Mouse (Mus musculus) naive thymus-derived CD4-positive, alpha-beta T cell, adult 2 months (primary cell): Measurements from ENCODE around the gene Dusp8.

Source experiments
- DNase-seq: peaks from one replicate; pipeline ENCODE4 v3.0.0-alpha.2; 2011; ENCODE audit warnings: low read depth

The Dusp8 gene

GRCm38 (mm10) chr7:142084820-142085219 is 10.8 kb downstream of the Dusp8 start:
- no peak for DNase-seq

DNA sequence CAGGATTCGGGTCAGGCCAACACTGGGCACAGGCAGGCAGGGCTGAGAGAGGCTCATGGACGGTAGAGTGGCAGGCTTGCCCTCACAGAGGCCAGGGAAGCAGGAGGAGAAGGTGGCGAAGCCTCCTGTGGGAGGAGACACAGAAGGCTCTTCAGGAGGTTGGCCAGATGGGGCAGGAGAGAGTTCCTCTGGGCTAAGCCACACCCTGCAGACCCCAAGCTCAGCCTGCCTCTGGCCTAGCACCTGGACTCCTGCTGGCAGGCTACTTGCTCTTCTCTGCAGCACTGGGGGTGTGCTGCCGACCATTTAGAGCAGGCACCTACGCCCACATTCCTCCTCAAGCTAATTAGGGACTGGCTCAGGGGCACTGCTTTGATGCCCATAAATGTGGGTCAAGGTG is 11.2 kb downstream of the Dusp8 start:
- DNase-seq, result no peak

DNA sequence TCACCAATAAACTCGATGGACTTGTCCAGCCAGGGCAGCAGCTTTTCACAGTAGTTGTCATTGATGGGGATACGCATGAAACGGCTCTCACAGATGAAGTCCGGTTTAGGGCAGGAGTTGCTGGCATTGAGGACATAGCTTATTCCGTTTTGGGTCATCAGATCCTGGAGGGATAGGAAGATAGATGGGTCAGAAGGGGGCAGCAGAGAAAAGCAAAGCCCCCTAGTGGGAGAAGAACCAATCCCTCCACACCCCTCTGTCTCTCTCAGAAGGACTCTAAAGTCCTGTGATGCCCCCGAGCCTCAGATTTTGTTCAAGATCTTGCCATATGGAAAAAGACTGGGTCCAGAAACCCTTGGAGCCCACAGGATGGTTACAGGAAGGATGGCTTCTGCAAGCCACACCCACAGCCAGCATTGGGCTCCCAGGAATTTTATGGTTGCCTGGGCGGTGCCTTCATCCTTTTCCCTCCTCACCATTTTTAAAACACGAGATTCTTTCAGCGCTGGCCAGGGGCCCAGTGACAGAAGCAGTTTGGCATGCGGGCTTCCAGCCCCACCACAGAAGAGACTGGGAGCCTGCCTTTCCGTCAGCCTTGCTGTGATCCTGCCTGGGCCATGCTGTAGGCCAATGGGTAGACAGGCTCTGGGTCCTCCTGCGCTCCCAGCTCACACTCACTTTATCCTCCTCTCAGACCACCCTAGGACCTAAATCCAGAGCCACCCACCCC is 11.9 kb downstream of the Dusp8 start:
- DNase-seq, result no peak

- DNase-seq, result no peak
Measured at GRCm38 (mm10) chr7:142082607-142083006, 13.0 kb downstream of the Dusp8 start.

DNA sequence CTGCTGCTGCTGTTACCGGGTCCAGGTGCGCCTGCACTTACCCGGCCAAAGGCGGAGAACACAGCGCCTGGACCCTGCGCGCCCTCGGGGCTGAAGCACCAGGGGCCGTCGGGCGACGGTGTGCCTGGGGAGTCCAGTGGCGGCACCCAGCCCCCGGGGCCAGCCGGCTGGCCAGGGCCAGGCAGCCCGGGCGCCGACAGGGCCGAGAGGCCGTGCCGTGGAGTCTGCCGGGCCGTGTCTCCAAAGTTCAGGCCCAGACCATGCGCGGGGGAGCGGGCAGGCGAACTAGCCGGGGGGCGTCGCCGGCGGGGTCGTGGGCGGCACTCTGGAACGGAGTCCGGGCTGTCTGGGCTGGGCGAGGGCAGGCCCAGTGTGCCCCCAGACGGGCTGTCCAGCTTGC is 13.5 kb downstream of the Dusp8 start:
- DNase-seq, result no peak

GRCm38 (mm10) chr7:142081736-142082135 is 13.9 kb downstream of the Dusp8 start:
- no peak for DNase-seq

DNA sequence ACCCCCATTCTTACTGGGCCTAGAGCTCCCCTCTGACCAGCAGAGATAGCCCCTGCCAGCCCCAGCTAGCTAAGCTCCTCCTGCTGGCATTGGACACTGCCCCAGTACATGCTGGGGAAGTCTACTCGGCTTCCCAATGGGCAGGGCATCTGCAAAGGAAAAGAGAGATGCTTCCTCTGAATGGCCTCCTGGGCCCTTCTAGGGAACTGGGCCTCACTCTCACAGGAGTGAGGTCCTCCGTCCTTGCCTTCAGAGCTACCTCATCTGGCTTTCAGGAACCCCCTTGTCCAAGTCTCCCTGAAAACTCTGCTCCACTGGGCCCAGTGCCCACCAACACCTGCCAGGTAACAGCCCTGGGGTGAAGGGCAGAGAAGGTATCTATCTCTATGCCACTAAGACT is 14.8 kb downstream of the Dusp8 start:
- DNase-seq, result no peak

DNA sequence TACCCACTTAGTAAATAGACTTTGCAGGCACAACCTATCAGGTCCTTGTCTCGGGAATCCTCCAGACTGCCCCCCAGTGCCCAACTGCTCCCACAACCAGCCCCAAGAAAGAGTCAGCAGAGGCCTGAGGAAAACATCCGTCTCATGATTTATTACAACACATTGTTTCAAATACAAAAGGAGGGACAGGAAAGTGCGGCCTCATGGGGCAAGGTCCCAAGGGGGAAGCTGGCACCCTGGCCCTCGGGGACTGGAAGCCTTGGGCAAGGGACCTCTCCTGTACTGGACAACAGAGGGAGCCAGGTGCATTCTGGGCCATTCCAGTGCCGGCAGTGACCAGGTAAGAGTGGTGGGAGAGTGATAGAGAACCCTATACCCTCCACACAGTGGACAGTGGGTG is 16.3 kb downstream of the Dusp8 start:
- DNase-seq, result no peak

DNA sequence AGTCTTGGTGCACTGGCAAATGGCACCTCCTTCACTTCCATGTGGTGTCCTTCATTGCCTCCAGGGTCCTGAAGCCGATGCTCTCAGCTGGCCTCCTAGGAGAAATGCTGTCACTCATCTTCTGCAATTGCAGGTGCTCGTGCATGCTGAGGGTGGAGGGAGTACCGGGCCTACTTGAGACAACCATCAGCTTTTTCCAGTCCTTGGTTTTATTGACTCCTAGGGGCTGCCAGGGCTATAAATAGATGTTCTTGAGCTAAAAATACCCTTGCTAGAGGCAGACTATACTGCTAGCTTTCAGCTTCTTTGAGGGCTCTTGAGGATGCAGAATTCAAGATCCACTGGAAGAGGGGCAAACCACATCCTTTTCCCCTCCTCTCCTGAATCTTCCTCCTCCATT is 18.5 kb downstream of the Dusp8 start:
- DNase-seq, result no peak

GRCm38 (mm10) chr7:142074146-142074886 is 21.3 kb downstream of the Dusp8 start:
- no peak for DNase-seq

DNA sequence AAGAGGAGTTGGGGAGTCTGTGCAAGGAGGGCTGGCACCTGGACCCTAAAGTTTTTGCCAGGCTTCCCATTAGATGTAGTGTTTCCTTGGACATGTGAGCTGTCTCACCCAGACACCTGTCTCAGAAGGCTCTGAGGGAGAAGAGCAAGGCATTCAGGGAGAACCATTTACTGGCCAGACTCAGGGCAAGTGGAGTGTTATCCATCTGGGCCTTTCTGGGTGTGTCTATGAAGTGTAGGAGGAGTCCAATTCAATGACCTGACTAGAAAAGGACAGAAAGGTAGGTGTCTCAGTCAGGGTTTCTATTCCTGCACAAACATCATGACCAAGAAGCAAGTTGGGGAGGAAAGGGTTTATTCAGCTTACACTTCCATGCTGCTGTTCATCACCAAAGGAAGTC is 23.9 kb downstream of the Dusp8 start:
- no peak for DNase-seq

DNA sequence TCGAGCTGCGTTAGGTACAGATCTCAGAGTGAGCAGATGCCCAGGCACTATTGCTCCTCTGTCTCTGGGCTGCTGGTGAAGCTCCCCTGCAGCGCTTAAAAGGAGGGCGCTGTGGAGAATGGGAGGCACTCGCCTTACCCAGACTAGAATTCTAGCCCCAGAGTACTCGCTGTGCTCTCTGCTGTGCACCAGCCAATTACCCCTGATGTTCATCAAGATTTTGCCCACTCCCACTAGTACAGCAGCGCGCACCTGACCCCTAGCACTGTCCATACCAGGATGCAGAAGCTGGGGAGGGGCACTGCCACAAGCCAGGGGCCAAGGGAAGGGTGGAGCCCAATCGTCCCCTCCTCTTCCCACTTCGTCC is 24.4 kb downstream of the Dusp8 start:
- no peak for DNase-seq

DNA sequence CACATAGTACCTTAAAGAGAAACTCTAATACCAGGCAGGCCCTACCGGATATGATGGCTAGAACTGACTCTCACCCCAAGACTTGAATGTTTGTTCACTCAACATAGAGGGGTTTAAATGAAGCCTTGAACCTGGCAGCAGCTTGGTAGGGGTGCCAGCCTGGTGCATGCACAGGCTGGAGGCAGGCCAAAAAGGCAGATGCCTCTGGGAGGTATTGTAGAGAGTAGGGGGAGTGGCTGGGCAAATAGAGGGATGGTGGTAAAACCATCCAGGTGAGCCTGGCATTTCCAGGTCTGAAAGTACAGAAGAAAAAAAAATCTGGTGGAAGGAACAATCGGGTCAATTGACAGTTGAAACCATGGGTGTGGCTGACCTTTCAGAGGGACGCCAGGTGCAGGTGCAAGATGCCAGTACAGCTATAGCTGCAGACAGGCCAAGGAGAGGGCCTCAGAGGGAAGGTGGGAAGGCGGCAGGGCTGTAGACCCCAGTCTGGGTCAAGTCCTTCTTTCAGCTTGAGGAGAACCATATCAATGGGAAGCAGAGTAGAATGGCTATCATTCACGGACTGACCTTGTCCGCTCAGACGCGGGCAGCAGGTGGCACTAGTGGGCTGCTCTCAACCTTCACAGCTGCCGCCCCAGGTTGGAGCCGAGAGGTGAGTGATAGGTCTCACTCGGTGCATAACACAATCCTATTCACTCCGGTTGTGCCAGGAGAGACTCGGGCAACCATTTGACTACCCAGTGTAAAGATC is 25.0 kb downstream of the Dusp8 start:
- DNase-seq, result peak; percentile 72

DNA sequence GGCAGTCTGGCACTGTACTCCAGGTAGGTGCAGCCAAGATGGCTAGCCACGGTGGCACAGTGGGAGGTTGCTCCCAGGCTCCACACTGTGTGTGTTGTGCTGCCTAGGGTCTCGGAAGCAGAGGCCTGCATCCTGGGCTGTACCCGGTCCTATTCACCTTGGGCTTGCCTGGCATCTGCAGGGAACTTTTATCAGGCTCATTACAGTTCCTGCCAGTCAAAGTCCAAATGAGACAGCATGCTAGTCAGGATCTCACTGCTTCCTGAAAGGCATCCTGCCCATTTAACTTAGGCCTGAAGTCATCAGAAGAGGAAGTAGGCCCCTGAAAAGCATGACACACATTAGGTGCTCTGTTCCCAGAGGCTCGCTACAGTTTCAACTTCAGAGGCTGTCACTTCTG is 27.2 kb downstream of the Dusp8 start:
- no peak for DNase-seq

DNA sequence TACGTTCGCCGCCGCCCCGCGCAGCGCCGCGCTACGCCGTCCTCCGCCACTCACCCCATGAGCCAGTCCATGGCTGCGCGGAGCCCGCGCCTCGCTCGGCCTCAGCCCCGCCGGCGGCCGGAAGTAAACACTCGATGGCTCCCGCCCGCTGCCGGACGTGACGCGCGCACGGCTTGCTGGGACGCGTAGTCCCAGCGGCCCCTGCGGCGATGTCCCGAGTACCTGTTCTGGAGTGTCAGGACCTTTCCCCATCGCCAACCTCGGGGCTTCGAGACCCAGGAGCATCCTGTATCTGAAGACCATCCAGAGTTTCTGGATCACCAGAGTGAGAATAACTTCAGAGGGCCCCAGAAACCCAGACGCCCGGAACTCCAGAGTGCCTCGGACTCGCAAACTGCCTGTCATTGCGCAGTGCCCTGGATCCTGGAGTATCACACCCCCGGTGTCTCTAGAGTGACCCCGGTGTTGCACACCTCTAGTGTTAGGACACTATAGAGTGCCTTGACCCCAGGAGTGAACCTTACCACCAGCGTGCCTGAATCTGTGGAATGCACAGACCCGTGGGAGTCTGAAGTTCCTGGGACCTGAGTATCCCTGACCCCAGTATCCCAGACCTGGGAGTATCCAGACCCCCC is 34.6 kb downstream of the Dusp8 start, which contains the start of gene Mob2:
TSS of gene Mob2 (minus strand) at position 135 of the 635 bp plus-strand sequence.
- peak; percentile 89 for DNase-seq

DNA sequence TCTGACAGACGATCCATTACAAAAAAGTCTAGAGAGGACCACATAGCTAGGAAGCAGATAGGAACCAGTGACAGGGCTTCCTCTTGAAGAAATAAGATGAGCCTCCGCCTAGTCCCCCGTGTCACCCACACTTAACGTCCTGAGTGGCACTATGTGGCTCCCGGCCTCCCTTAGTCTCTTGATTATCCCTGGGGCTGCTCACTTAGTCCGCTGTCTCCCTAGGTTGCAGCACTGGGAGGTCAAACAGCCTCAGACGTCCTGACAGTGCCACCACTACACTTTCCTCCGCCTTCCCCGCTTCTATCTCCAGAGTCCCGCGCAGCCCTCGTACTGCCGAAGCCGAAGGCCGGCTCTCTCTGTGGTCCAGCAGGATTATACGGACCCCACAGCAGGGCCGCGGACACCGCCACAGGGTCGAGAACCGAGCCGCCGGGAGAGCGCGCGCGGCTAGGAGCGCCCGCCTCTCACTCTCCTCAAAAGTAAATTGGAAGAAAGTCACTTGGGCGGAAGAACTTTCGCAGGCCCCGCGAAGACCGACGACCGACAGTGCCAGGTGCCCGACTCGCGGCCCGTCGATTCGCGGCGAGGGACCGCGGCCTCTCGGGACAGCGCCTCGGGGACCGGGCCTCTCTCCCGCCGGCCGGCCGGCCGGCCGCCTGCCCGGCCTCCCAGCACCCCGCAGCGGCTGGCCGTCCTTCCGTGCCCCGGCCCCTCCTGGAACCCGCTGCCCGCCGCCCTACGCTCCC is 35.3 kb downstream of the Dusp8 start:
- peak; percentile 59 for DNase-seq

DNA sequence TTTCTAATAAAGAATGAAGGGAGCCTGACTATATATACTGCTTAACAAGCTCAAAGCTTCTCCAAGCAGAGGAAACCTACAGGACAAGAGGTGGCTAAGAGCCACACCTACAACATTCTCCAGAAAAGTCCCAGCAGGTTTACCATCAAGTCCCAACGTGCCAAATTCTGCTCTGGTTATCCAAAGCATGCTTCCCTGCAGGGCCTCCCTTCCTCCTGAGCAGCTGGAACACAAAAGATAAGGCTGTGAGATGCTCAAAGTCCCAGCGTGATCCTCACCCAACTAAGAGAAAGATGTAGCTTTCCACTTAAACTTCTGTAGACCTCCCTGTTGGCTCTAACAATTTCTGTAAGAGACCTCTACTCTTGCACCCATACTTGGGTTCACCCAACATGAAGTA is 36.6 kb downstream of the Dusp8 start:
- no peak for DNase-seq

DNA sequence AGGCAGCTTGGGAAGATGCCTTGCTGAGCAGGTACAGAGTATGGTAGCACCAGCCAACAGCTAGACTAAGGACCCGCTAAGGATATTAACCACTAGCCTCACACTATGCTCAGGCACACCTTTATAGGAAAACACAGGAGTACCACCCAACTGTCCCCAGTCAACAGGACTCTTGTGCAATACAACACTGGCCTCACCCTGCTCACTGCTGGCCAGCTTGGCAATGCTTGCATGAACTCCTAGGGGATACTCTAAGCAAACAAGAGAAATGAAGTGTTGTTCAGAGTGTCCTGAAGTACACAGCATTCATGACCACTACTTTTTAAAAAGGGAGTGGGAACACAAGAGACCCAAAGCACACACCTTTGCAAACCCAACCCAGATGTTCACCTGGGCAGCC is 38.5 kb downstream of the Dusp8 start:
- DNase-seq, result no peak

DNA sequence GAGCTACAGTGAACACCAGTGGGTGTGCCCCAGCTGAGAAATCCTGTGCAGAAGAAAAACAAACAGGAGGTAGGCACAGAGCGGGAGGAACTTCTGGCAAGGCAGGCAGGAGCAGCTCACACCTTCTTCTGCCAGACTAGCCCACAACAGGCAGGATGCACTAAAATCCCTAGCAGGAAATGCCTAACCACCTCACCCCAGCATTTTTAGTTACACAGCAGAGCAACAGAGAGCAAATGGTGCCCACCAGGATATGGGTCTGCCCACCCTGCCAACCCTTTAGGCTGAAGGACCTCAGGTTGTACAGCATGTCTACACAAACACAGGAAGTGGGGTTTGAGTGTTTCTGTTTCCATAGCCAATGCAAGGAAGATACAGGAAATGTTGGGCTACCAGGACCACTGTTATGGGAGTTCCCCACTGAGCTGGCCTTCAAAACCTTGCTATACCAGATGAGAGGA is 39.0 kb downstream of the Dusp8 start:
- peak; percentile 77 for DNase-seq

- DNase-seq, result no peak
Measured at GRCm38 (mm10) chr7:142055431-142055830, 40.2 kb downstream of the Dusp8 start.

GRCm38 (mm10) chr7:142050536-142050935 is 45.1 kb downstream of the Dusp8 start:
- DNase-seq, result no peak

DNA sequence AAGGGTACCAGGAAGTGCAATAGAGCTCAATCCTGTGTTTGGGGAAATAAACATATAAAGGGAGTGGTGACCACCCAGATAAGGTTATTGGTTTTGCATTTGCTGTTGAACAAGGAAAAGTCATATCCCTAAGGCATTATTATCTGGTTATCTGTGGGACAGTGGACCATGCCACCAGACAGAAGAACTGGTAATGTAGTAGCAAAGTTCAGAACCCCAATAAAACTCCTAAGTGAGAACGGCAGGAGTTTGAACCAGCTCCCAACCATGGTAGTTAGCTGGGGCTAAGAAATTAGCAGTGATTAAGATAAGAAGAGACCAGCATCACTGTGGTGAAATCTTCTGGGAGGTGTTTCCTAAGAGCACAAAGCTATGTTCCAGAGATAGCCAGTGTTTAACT is 49.7 kb downstream of the Dusp8 start:
- DNase-seq, result no peak
